Mouse (Mus musculus) midbrain, embryonic 10.5 days (tissue): ENCODE data around the gene Olfr1234. TPM values are rescaled to one million over a fixed set of nuclear protein-coding genes. Genes with fewer than 3 reads are reported as not detected.

Experiments
- DNase-seq: peaks from one replicate; pipeline ENCODE4 v3.0.0-alpha.2; 2017; ENCODE audit warnings: low spot score
- H3K27ac ChIP-seq: fragments of 300-500 bp; sonication (generic); replicated peaks from 2 replicates; pipeline ENCODE4 v1.5.1; 2016; ENCODE audit warnings: mild to moderate bottlenecking
- H3K27me3 ChIP-seq: fragments of 300-500 bp; sonication (generic); 2 replicates; pipeline ENCODE4 v1.6.1; 2016; ENCODE audit warnings: low read depth, mild to moderate bottlenecking; ENCODE audit not compliant: poor library complexity, severe bottlenecking
- H3K36me3 ChIP-seq: fragments of 300-500 bp; sonication (generic); 2 replicates; pipeline ENCODE4 v1.6.1; 2016; ENCODE audit warnings: mild to moderate bottlenecking, moderate library complexity
- H3K4me1 ChIP-seq: fragments of 300-500 bp; sonication (generic); 2 replicates; pipeline ENCODE4 v1.6.1; 2016
- H3K4me3 ChIP-seq: fragments of 300-500 bp; sonication (generic); 2 replicates; pipeline ENCODE4 v1.5.1; 2016; ENCODE audit warnings: mild to moderate bottlenecking, moderate library complexity
- H3K9me3 ChIP-seq: fragments of 300-500 bp; sonication (generic); replicated peaks from 2 replicates; pipeline ENCODE4 v1.6.1; 2016; ENCODE audit warnings: mild to moderate bottlenecking
- WGBS: fragments of 180-500 bp; shearing (Covaris S2); methylation state at CpG from one replicate; pipeline ENCODE4 v1.1.7; 2016; 5-methylcytosine and 5-hydroxymethylcytosine counted together
- polyA plus RNA-seq: library from polyadenylated mRNA; unstranded; fragments of >200 nt; fragmentation: Nextera tagmentation; extraction: Ambion mirVana; gene quantifications from 2 replicates; pipeline ENCODE4 v1.2.1, GENCODE M21; 2016

Olfr1234 gene
- polyA plus RNA-seq: not detected in 2 replicates

GRCm38 (mm10) chr2:89364765-89365164 lies at the start of gene Olfr1234:
Gene Olfr1234 (minus strand): TSS chr2:89364865.
- Histone ChIP-seq H3K27ac (no peak within 1 kb of the TSS), H3K27me3 (no peaks in the 10 kb centered on the region), H3K4me1 (no peaks in the 10 kb centered on the region), H3K4me3 (no peak within 1 kb of the TSS), H3K9me3 (no peaks in the 10 kb centered on the region), H3K36me3 (no peaks in the 10 kb centered on the region)
- WGBS: 92% methylated on average over 4 of the region's 4 CpGs
- DNase-seq: no peak

GRCm38 (mm10) chr2:89409576-89409975 lies 44.9 kb upstream of the Olfr1234 start, which contains the start of gene Olfr1238:
Gene Olfr1238 (minus strand): TSS chr2:89409676.
- Histone ChIP-seq H3K4me3 (no peak within 1 kb of the TSS), H3K27ac (no peak within 1 kb of the TSS), H3K27me3 (no peaks in the 10 kb centered on the region), H3K4me1 (no peaks in the 10 kb centered on the region), H3K36me3 (no peaks in the 10 kb centered on the region), H3K9me3 (no peaks in the 10 kb centered on the region)
- no peak for DNase-seq
- 95% methylated on average over 2 of the region's 2 CpGs for WGBS

GRCm38 (mm10) chr2:89400882-89401281 lies 36.2 kb upstream of the Olfr1234 start:
- 84% methylated on average over 1 of the region's 1 CpGs for WGBS
- no peak for DNase-seq
- Histone ChIP-seq H3K4me1 (no peaks in the 10 kb centered on the region), H3K36me3 (no peaks in the 10 kb centered on the region), H3K27ac (no peak overlapping the region), H3K9me3 (no peaks in the 10 kb centered on the region), H3K27me3 (no peaks in the 10 kb centered on the region), H3K4me3 (no peak overlapping the region)

GRCm38 (mm10) chr2:89342298-89342697 lies 22.4 kb downstream of the Olfr1234 start, which contains the start of gene Olfr1233:
Gene Olfr1233 (minus strand): TSS chr2:89342398.
- Histone ChIP-seq H3K27ac (no peak within 1 kb of the TSS), H3K4me3 (no peak within 1 kb of the TSS), H3K27me3 (no peaks in the 10 kb centered on the region), H3K36me3 (no peaks in the 10 kb centered on the region), H3K9me3 (no peaks in the 10 kb centered on the region), H3K4me1 (no peaks in the 10 kb centered on the region)
- DNase-seq: no peak

GRCm38 (mm10) chr2:89329575-89329974 lies 35.1 kb downstream of the Olfr1234 start, which contains the start of gene Olfr1232:
Gene Olfr1232 (minus strand): TSS chr2:89329675.
- Histone ChIP-seq H3K27me3 (no peaks in the 10 kb centered on the region), H3K36me3 (no peaks in the 10 kb centered on the region), H3K4me3 (no peak within 1 kb of the TSS), H3K9me3 (no peaks in the 10 kb centered on the region), H3K4me1 (no peaks in the 10 kb centered on the region), H3K27ac (no peak within 1 kb of the TSS)
- DNase-seq: no peak

Other genes with a start within 250 kb of the Olfr1234 start
- gene Olfr1221, start 247.6 kb downstream of the Olfr1234 start, polyA plus RNA-seq: not detected in 2 replicates
- not detected in 2 replicates for gene Olfr1222, start 231.8 kb downstream of the Olfr1234 start, polyA plus RNA-seq
- not detected in 2 replicates for gene Olfr1223, start 213.3 kb downstream of the Olfr1234 start, polyA plus RNA-seq
- gene Olfr1224-ps1, start 200.8 kb downstream of the Olfr1234 start, polyA plus RNA-seq: not detected in 2 replicates
- not detected in 2 replicates for gene Olfr1225, start 190.2 kb downstream of the Olfr1234 start, polyA plus RNA-seq
- not detected in 2 replicates for gene Olfr1226, start 164.8 kb downstream of the Olfr1234 start, polyA plus RNA-seq
- gene Olfr1228, start 110.8 kb downstream of the Olfr1234 start, polyA plus RNA-seq: not detected in 2 replicates
- not detected in 2 replicates for gene Olfr1229, start 76.9 kb downstream of the Olfr1234 start, polyA plus RNA-seq
- not detected in 2 replicates for gene Olfr1230, start 67.6 kb downstream of the Olfr1234 start, polyA plus RNA-seq
- gene Olfr1231, start 57.8 kb downstream of the Olfr1234 start, polyA plus RNA-seq: not detected in 2 replicates
- gene Olfr1232, start 35.2 kb downstream of the Olfr1234 start, polyA plus RNA-seq: not detected in 2 replicates
- gene Olfr1233, start 22.5 kb downstream of the Olfr1234 start, polyA plus RNA-seq: not detected in 2 replicates
- not detected in 2 replicates for gene Olfr1238, start 44.8 kb upstream of the Olfr1234 start, polyA plus RNA-seq
- gene Olfr1239, start 55.5 kb upstream of the Olfr1234 start, polyA plus RNA-seq: not detected in 2 replicates
- not detected in 2 replicates for gene Olfr1240, start 78.1 kb upstream of the Olfr1234 start, polyA plus RNA-seq
- not detected in 2 replicates for gene Olfr1241, start 122.3 kb upstream of the Olfr1234 start, polyA plus RNA-seq
- gene Olfr1242, start 133.5 kb upstream of the Olfr1234 start, polyA plus RNA-seq: not detected in 2 replicates
- not detected in 2 replicates for gene Olfr1243, start 166.6 kb upstream of the Olfr1234 start, polyA plus RNA-seq
- gene Olfr1245, start 213.6 kb upstream of the Olfr1234 start, polyA plus RNA-seq: not detected in 2 replicates
- not detected in 2 replicates for gene Olfr1246, start 228.3 kb upstream of the Olfr1234 start, polyA plus RNA-seq
- not detected in 2 replicates for gene Olfr1247, start 249.3 kb upstream of the Olfr1234 start, polyA plus RNA-seq